Mouse (Mus musculus): Measurements from ENCODE around the gene Wbp4. TPM values are rescaled to one million over a fixed set of nuclear protein-coding genes. Genes with fewer than 3 reads are reported as not detected.
A peak's percentile ranks its signal among the peaks of the same experiment; 100 is the strongest.

Gene Wbp4
- polyA plus RNA-seq, 1 experiment from 2014 or later, result 31.0 TPM

DNA sequence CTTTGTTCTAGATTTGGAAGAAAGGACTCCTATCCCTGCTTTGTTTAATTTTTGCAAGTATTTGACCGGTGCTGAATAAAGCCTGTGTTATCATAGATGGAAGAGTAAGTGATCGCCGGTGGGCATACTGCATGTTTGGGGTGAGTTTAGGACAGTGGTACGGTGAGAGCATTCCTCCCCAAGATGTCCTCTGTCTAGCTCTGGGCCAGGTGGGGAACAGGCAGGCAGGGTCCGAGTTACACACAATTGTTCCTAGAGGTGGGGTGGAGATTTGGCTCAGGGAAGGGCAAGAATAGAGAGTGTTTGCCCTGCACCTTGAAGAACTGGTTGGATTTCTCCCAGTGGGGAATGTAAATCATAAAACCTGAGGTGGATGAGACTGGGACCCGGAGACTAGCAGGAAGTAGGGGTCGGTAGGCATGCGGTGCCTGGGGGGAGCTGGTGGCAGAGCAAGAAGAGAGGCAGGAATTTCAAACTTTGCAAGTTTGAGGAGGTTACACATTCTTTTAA, 2.3 kb upstream of the Wbp4 start:
- Histone ChIP-seq H3K4me3 (ENCODE audit: low read depth, low read length) (peak overlapping the region; percentile 100), H3K36me3 (ENCODE audit: control insufficient read depth, insufficient read depth, low read length) (no peaks in the 10 kb centered on the region), H3K27me3 (ENCODE audit: control insufficient read depth, insufficient read depth, low read length) (no peaks in the 10 kb centered on the region), H3K9ac (ENCODE audit: low read length) (peak overlapping the region; percentile 99), H3K9me3 (ENCODE audit: control insufficient read depth, low read length) (no peaks in the 10 kb centered on the region), H3K4me1 (replicated peaks; ENCODE audit: control insufficient read depth, insufficient read depth) (peaks cover 11% of the 10 kb centered on the region), H3K27ac (replicated peaks) (peak overlapping the region; percentile 100), H3K4me2 (replicated peaks; ENCODE audit: low read depth) (peak overlapping the region; percentile 78)
- TF ChIP-seq EP300 (optimal IDR thresholded peaks at IDR 0.05) (no peak), CTCF (IDR thresholded peaks at IDR 0.05; ENCODE audit: low read depth) (no peak)
- ATAC-seq (ENCODE audit: low FRiP score, low TSS enrichment) (no peak; the same call in 1 of the 2 replicates), DNase-seq (ENCODE audit: low spot score) (peak; percentile 67)
- WGBS, result 42% methylated on average over 8 of the region's 8 CpGs

DNA sequence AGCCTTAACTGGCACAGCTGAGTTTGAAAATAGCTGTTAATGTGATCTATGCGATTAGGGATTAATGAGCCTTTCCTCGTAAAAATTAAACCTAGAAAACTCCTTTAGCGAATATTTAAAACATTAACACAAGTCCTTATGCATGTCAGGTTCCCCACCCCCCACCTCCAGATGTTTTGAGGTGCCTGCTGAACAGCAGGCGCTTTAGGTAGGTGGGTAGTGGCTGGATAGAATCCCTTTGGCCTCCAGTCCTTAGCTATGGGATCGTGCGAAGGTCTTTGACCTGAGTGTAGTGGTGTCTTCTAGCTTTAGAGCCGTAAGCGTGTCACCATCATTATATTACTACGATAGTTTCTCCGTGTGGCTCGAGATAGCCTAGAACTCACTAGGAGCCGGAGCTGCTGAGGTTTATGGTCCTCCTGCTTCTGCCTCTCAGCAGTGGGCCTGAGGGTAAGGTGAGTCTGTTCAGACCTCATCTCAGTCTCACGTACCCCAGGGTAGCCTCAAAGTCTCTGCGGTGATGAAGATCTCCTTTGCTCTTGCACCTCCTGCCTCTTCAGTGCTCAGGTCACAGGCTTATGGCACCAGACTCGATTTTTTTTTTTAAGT, 1.5 kb upstream of the Wbp4 start:
- peak overlapping the region; percentile 100 for H3K4me3 ChIP-seq (ENCODE audit: low read depth, low read length)
- no peak for ATAC-seq (ENCODE audit: low FRiP score, low TSS enrichment)
- H3K27ac ChIP-seq (replicated peaks), result peak overlapping the region; percentile 100
- H3K36me3 ChIP-seq (ENCODE audit: control insufficient read depth, insufficient read depth, low read length), result no peaks in the 10 kb centered on the region
- H3K4me1 ChIP-seq (replicated peaks; ENCODE audit: control insufficient read depth, insufficient read depth), result peaks cover 11% of the 10 kb centered on the region
- no peaks in the 10 kb centered on the region for H3K27me3 ChIP-seq (ENCODE audit: control insufficient read depth, insufficient read depth, low read length)
- H3K9me3 ChIP-seq (ENCODE audit: control insufficient read depth, low read length), result no peaks in the 10 kb centered on the region
- peak overlapping the region; percentile 99 for H3K9ac ChIP-seq (ENCODE audit: low read length)
- WGBS, result 12% methylated on average over 15 of the region's 15 CpGs
- no peak for TF ChIP-seq CTCF (IDR thresholded peaks at IDR 0.05; ENCODE audit: low read depth)
- no peak for DNase-seq (ENCODE audit: low spot score)
- H3K4me2 ChIP-seq (replicated peaks; ENCODE audit: low read depth), result peak overlapping the region; percentile 78

DNA sequence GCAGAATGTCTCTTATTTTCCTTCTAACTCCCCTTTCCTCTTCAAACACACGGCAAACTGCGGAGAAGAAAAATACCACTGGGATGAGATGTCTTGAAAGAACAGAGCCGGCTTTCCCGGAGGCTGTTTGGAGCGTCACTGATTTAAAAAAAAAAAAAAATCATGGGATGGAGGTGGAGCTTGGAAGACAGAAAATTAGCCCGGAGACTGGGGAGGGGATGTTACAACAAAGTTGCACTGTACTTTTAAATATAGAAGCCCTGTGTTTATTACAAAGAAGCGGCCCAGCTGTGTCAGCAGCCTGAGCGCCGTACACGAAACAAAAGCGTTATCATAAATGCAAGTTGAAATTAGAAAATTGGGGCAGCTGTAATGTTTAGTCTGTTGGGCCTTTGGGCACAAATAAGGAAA, 936 bp upstream of the Wbp4 start:
- Histone ChIP-seq H3K9ac (ENCODE audit: low read length) (peak overlapping the region; percentile 99), H3K36me3 (ENCODE audit: control insufficient read depth, insufficient read depth, low read length) (no peaks in the 10 kb centered on the region), H3K9me3 (ENCODE audit: control insufficient read depth, low read length) (no peaks in the 10 kb centered on the region), H3K27ac (replicated peaks) (peak overlapping the region; percentile 100), H3K4me2 (replicated peaks; ENCODE audit: low read depth) (peak overlapping the region; percentile 78), H3K27me3 (ENCODE audit: control insufficient read depth, insufficient read depth, low read length) (no peaks in the 10 kb centered on the region), H3K4me1 (replicated peaks; ENCODE audit: control insufficient read depth, insufficient read depth) (peaks cover 11% of the 10 kb centered on the region), H3K4me3 (ENCODE audit: low read depth, low read length) (peak overlapping the region; percentile 100)
- TF ChIP-seq EP300 (optimal IDR thresholded peaks at IDR 0.05), result peak; percentile 69
- no peak for TF ChIP-seq CTCF (IDR thresholded peaks at IDR 0.05; ENCODE audit: low read depth)
- WGBS, result 0% methylated on average over 11 of the region's 11 CpGs
- no peak for DNase-seq (ENCODE audit: low spot score)
- ATAC-seq (ENCODE audit: low FRiP score, low TSS enrichment), result no peak

DNA sequence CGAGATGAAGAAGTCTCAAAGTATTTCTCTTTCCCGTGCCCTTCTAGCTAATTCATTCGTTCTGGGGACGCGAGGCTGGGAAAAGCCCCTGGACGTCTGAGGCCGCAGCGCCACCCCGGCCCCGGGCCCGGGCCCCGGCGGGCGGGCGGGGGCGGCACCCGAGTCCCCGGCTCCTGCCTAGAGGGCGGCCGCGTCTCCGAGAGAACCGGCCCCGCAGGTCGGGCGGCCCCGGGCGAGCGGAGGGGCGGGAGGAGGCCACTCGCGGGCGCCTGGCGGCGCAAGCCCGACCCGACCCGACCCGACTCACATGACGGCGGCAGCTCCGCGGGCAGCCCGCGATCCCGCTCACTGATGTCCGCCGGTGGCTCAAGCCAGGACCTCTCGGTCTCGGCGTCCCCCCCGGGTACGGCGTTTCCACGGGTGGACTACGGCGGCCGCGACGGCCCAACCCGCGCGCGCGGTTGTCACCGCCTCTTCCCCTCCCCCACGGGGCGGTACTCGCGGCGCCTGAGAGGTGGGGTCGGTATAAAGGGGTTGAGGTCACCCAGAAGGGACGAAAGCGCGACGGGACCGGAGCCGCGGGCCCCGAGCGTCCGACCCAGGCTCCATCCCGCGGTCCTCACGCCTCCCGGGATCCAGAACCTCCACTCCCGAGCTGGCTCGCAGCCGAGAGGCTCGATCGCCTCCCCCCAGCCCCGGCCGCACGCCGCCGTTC, 539 bp downstream of the Wbp4 start, which contains the start of gene Elf1:
Elf1 (plus strand) TSS at position 571 of the 715 bp plus-strand sequence.
- ATAC-seq (ENCODE audit: low FRiP score, low TSS enrichment) (peak; percentile 87), DNase-seq (ENCODE audit: low spot score) (peak; percentile 93)
- peaks cover 8% of the 10 kb centered on the region; the same call in 1 of the 2 replicates for H3K4me1 ChIP-seq (replicated peaks; ENCODE audit: control insufficient read depth, insufficient read depth)
- H3K9ac ChIP-seq (ENCODE audit: low read length), result peak within 1 kb of the TSS; percentile 99
- H3K9me3 ChIP-seq (ENCODE audit: control insufficient read depth, low read length), result no peaks in the 10 kb centered on the region
- no peaks in the 10 kb centered on the region for H3K27me3 ChIP-seq (ENCODE audit: control insufficient read depth, insufficient read depth, low read length)
- H3K4me3 ChIP-seq (ENCODE audit: low read depth, low read length), result peak within 1 kb of the TSS; percentile 100
- WGBS, result under 1% methylated on average over 89 of the region's 96 CpGs
- no peak for TF ChIP-seq CTCF (IDR thresholded peaks at IDR 0.05; ENCODE audit: low read depth)
- TF ChIP-seq EP300 (optimal IDR thresholded peaks at IDR 0.05), result no peak
- peaks cover 5% of the 10 kb centered on the region; the same call in 1 of the 2 replicates for H3K36me3 ChIP-seq (ENCODE audit: control insufficient read depth, insufficient read depth, low read length)
- peak within 1 kb of the TSS; percentile 100 for H3K27ac ChIP-seq (replicated peaks)
- peak within 1 kb of the TSS; percentile 78 for H3K4me2 ChIP-seq (replicated peaks; ENCODE audit: low read depth)

DNA sequence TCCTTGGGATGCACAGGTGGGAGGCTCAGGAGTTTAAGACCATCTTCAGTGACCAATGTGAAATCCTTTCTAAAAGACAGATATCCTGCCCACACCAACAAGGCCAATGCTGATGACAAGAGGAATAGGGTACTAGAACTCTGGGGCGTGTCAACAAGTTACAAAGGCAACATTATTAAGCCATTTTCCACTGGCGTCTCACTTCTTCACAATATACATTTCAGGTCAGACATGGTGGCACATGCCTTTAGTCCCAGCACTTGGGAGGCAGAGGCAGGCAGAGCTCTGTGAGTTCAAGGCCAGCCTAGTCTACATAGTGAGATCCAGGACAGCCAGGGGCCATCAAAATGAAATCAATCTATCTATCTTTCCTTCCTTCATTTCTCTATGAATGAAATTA, 7.9 kb downstream of the Wbp4 start:
- TF ChIP-seq EP300 (optimal IDR thresholded peaks at IDR 0.05), result no peak
- no peak for TF ChIP-seq CTCF (IDR thresholded peaks at IDR 0.05; ENCODE audit: low read depth)
- Histone ChIP-seq H3K36me3 (ENCODE audit: control insufficient read depth, insufficient read depth, low read length) (peaks cover 31% of the 10 kb centered on the region), H3K4me3 (ENCODE audit: low read depth, low read length) (no peak overlapping the region), H3K9me3 (ENCODE audit: control insufficient read depth, low read length) (no peaks in the 10 kb centered on the region), H3K27ac (replicated peaks) (no peak overlapping the region), H3K27me3 (ENCODE audit: control insufficient read depth, insufficient read depth, low read length) (no peaks in the 10 kb centered on the region), H3K9ac (ENCODE audit: low read length) (no peak overlapping the region), H3K4me1 (replicated peaks; ENCODE audit: control insufficient read depth, insufficient read depth) (no peaks in the 10 kb centered on the region), H3K4me2 (replicated peaks; ENCODE audit: low read depth) (no peak overlapping the region)
- no peak for DNase-seq (ENCODE audit: low spot score)
- WGBS, result 93% methylated on average over 2 of the region's 2 CpGs
- no peak for ATAC-seq (ENCODE audit: low FRiP score, low TSS enrichment)

DNA sequence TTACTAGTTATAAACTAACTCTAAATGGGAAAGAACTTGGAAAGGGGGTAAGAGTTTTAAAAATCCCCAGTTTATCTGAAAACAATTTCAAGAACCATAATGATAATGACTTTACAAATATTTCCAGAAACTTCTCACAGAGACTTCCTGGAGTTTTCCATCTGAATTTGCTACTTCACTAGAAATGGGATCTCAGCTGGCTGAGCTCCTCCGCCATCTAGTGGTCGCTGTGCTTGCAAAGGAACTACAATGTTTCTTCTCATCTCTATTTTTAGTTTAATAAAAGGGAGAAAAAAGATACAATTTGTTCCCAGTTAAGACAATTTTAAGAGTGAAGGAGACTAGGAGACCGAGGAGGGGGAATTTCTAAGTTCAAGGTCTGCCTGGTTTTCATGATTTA, 13.7 kb downstream of the Wbp4 start:
- H3K9me3 ChIP-seq (ENCODE audit: control insufficient read depth, low read length), result no peaks in the 10 kb centered on the region
- H3K36me3 ChIP-seq (ENCODE audit: control insufficient read depth, insufficient read depth, low read length), result peaks cover 32% of the 10 kb centered on the region
- no peak overlapping the region for H3K9ac ChIP-seq (ENCODE audit: low read length)
- H3K27me3 ChIP-seq (ENCODE audit: control insufficient read depth, insufficient read depth, low read length), result no peaks in the 10 kb centered on the region
- H3K4me2 ChIP-seq (replicated peaks; ENCODE audit: low read depth), result no peak overlapping the region
- no peak overlapping the region for H3K27ac ChIP-seq (replicated peaks)
- TF ChIP-seq EP300 (optimal IDR thresholded peaks at IDR 0.05) (no peak), CTCF (IDR thresholded peaks at IDR 0.05; ENCODE audit: low read depth) (peak; percentile 87)
- WGBS, result 18% methylated on average over 3 of the region's 3 CpGs
- peak; percentile 72 for DNase-seq (ENCODE audit: low spot score)
- H3K4me1 ChIP-seq (replicated peaks; ENCODE audit: control insufficient read depth, insufficient read depth), result no peaks in the 10 kb centered on the region
- H3K4me3 ChIP-seq (ENCODE audit: low read depth, low read length), result no peak overlapping the region
- no peak for ATAC-seq (ENCODE audit: low FRiP score, low TSS enrichment)
